Mouse (Mus musculus): ENCODE data around the gene Zmym3.

- no peak for TF ChIP-seq CTCF (conservative IDR thresholded peaks at IDR 0.05; ENCODE audit: low read length)
- TF ChIP-seq NANOG (IDR thresholded peaks at IDR 0.05; ENCODE audit: borderline replicate concordance, low read length) = no peak
- TF ChIP-seq POU5F1 (IDR thresholded peaks at IDR 0.05; ENCODE audit: borderline replicate concordance, low read length) = no peak
Observed at GRCm38 (mm10) chrX:101372946-101373345, 47.7 kb downstream of the Zmym3 start.
